Mouse (Mus musculus) hindbrain, embryonic 14.5 days (tissue): ENCODE measurements at regions not wholly inside any gene's neighbourhood (a gene's known extent, or its start where the extent isn't known, plus 50 kb on each side); places are given as distances from the start of the nearest gene placed in this dataset.

Experiments
- ATAC-seq: fragments of 200-750 bp; cut with Nextera tagmentation; 2 replicates; pipeline ENCODE4 v1.8.0; 2017; ENCODE audit warnings: moderate number of reproducible peaks, mild to moderate bottlenecking, moderate TSS enrichment, moderate library complexity; ENCODE audit not compliant: low FRiP score
- DNase-seq: peaks from one replicate; pipeline ENCODE4 v3.0.0-alpha.2; 2015; ENCODE audit warnings: low spot score
- H3K27ac ChIP-seq: fragments of 300-500 bp; sonication (generic); 2 replicates; pipeline ENCODE4 v1.5.1; 2014; ENCODE audit warnings: mild to moderate bottlenecking, moderate library complexity
- H3K27me3 ChIP-seq: fragments of 300-500 bp; sonication (generic); 2 replicates; pipeline ENCODE4 v1.6.1; 2014; ENCODE audit warnings: mild to moderate bottlenecking, low read length, mixed read lengths; ENCODE audit not compliant: control insufficient read depth, insufficient read depth
- H3K36me3 ChIP-seq: fragments of 300-500 bp; sonication (generic); replicated peaks from 2 replicates; pipeline ENCODE4 v1.6.1; 2014; ENCODE audit not compliant: control insufficient read depth, insufficient read depth
- H3K4me1 ChIP-seq: fragments of 300-500 bp; sonication (generic); replicated peaks from 2 replicates; pipeline ENCODE4 v1.6.1; 2014; ENCODE audit warnings: antibody characterized with exemption, low read length, mixed read lengths; ENCODE audit not compliant: control insufficient read depth, insufficient read depth
- H3K4me2 ChIP-seq: fragments of 300-500 bp; sonication (generic); replicated peaks from 2 replicates; pipeline ENCODE4 v1.6.1; 2014; ENCODE audit warnings: mild to moderate bottlenecking, moderate library complexity
- H3K4me3 ChIP-seq: fragments of 300-500 bp; sonication (generic); replicated peaks from 2 replicates; pipeline ENCODE4 v1.5.1; 2014; ENCODE audit warnings: mild to moderate bottlenecking, low read length
- H3K9ac ChIP-seq: fragments of 300-500 bp; sonication (generic); 2 replicates; pipeline ENCODE4 v1.6.1; 2014
- H3K9me3 ChIP-seq: fragments of 300-500 bp; sonication (generic); 2 replicates; pipeline ENCODE4 v1.6.1; 2016; ENCODE audit warnings: low read length; ENCODE audit not compliant: control insufficient read depth
- WGBS: fragments of 180-500 bp; shearing (Covaris S2); extraction: QIAGEN DNeasy Blood & Tissue Kit; methylation state at CpG from one replicate; pipeline ENCODE4 v1.1.7; 2014; 5-methylcytosine and 5-hydroxymethylcytosine counted together

- WGBS, result 65% methylated on average over 16 of the region's 16 CpGs
- Histone ChIP-seq H3K36me3 (no peaks in the 10 kb centered on the region), H3K4me3 (no peak overlapping the region), H3K4me1 (no peaks in the 10 kb centered on the region), H3K4me2 (no peak overlapping the region), H3K27me3 (no peaks in the 10 kb centered on the region), H3K27ac (peak overlapping the region; percentile 27), H3K9ac (no peak overlapping the region), H3K9me3 (no peaks in the 10 kb centered on the region)
- no peak for DNase-seq
- ATAC-seq, result no peak
Measured at GRCm38 (mm10) chr2:114918420-114919332, 263.9 kb upstream of the Dph6 start.

- Histone ChIP-seq H3K36me3 (no peaks in the 10 kb centered on the region), H3K9me3 (no peaks in the 10 kb centered on the region), H3K27me3 (no peaks in the 10 kb centered on the region), H3K4me3 (no peak overlapping the region), H3K27ac (no peak overlapping the region), H3K9ac (no peak overlapping the region), H3K4me2 (no peak overlapping the region), H3K4me1 (no peaks in the 10 kb centered on the region)
- WGBS, result 91% methylated on average over 2 of the region's 2 CpGs
- DNase-seq, result no peak
- no peak for ATAC-seq
Measured at GRCm38 (mm10) chr2:114923911-114924310, 269.1 kb upstream of the Dph6 start.

- Histone ChIP-seq H3K4me2 (no peak overlapping the region), H3K4me1 (no peaks in the 10 kb centered on the region), H3K9me3 (no peaks in the 10 kb centered on the region), H3K27ac (no peak overlapping the region), H3K4me3 (no peak overlapping the region), H3K9ac (no peak overlapping the region), H3K36me3 (no peaks in the 10 kb centered on the region), H3K27me3 (no peaks in the 10 kb centered on the region)
- DNase-seq (no peak), ATAC-seq (no peak)
- WGBS, result 74% methylated on average over 3 of the region's 3 CpGs
Measured at GRCm38 (mm10) chr2:114935436-114935835, 280.7 kb upstream of the Dph6 start.

- H3K4me3 ChIP-seq, result no peak overlapping the region
- no peaks in the 10 kb centered on the region for H3K9me3 ChIP-seq
- H3K4me2 ChIP-seq, result no peak overlapping the region
- H3K9ac ChIP-seq, result no peak overlapping the region
- H3K27me3 ChIP-seq, result no peaks in the 10 kb centered on the region
- ATAC-seq (no peak), DNase-seq (no peak)
- no peak overlapping the region for H3K27ac ChIP-seq
- H3K36me3 ChIP-seq, result no peaks in the 10 kb centered on the region
- WGBS, result 67% methylated on average over 7 of the region's 7 CpGs
- no peaks in the 10 kb centered on the region for H3K4me1 ChIP-seq
Measured at GRCm38 (mm10) chr2:114938416-114939147, 283.8 kb upstream of the Dph6 start.

- ATAC-seq, result no peak
- 79% methylated on average over 3 of the region's 3 CpGs for WGBS
- H3K4me3 ChIP-seq, result no peak overlapping the region
Measured at GRCm38 (mm10) chr2:114966111-114966510, 311.3 kb upstream of the Dph6 start.

GRCm38 (mm10) chr2:114968651-114969050 is 313.9 kb upstream of the Dph6 start:
- Histone ChIP-seq H3K27ac (no peak overlapping the region), H3K9me3 (no peaks in the 10 kb centered on the region), H3K4me3 (no peak overlapping the region), H3K4me1 (no peaks in the 10 kb centered on the region), H3K9ac (no peak overlapping the region), H3K4me2 (no peak overlapping the region), H3K36me3 (no peaks in the 10 kb centered on the region), H3K27me3 (no peaks in the 10 kb centered on the region)
- no peak for DNase-seq
- WGBS, result 49% methylated on average over 1 of the region's 1 CpGs
- no peak for ATAC-seq

More at GRCm38 (mm10) chr2:114966111-114966510, 311.3 kb upstream of the Dph6 start:
- Histone ChIP-seq H3K27ac (no peak overlapping the region), H3K4me1 (no peaks in the 10 kb centered on the region), H3K27me3 (no peaks in the 10 kb centered on the region), H3K9me3 (no peaks in the 10 kb centered on the region), H3K9ac (no peak overlapping the region), H3K36me3 (no peaks in the 10 kb centered on the region), H3K4me2 (no peak overlapping the region)
- no peak for DNase-seq

- H3K36me3 ChIP-seq, result no peaks in the 10 kb centered on the region
- no peak for ATAC-seq
- H3K27ac ChIP-seq, result no peak overlapping the region
- no peak overlapping the region for H3K9ac ChIP-seq
- H3K4me3 ChIP-seq, result no peak overlapping the region
- no peak overlapping the region for H3K4me2 ChIP-seq
- H3K27me3 ChIP-seq, result no peaks in the 10 kb centered on the region
- no peak for DNase-seq
- H3K9me3 ChIP-seq, result no peaks in the 10 kb centered on the region
- H3K4me1 ChIP-seq, result no peaks in the 10 kb centered on the region
Measured at GRCm38 (mm10) chr2:114993419-114993818, 338.7 kb upstream of the Dph6 start.

GRCm38 (mm10) chr2:114993882-114994281 is 339.1 kb upstream of the Dph6 start:
- Histone ChIP-seq H3K27me3 (no peaks in the 10 kb centered on the region), H3K4me1 (no peaks in the 10 kb centered on the region), H3K36me3 (no peaks in the 10 kb centered on the region), H3K9me3 (no peaks in the 10 kb centered on the region), H3K27ac (no peak overlapping the region), H3K4me3 (no peak overlapping the region), H3K4me2 (no peak overlapping the region), H3K9ac (no peak overlapping the region)
- DNase-seq (no peak), ATAC-seq (no peak)
- 90% methylated on average over 2 of the region's 2 CpGs for WGBS

- no peaks in the 10 kb centered on the region for H3K9me3 ChIP-seq
- H3K36me3 ChIP-seq, result no peaks in the 10 kb centered on the region
- DNase-seq (no peak), ATAC-seq (no peak)
- no peaks in the 10 kb centered on the region for H3K4me1 ChIP-seq
- H3K4me3 ChIP-seq, result no peak overlapping the region
- no peak overlapping the region for H3K27ac ChIP-seq
- no peak overlapping the region for H3K4me2 ChIP-seq
- H3K27me3 ChIP-seq, result no peaks in the 10 kb centered on the region
- WGBS, result 86% methylated on average over 2 of the region's 2 CpGs
- no peak overlapping the region for H3K9ac ChIP-seq
Measured at GRCm38 (mm10) chr2:114994691-114995347, 340.1 kb upstream of the Dph6 start.
